Mouse (Mus musculus) T-cell, adult 66 days (primary cell): ENCODE measurements around the gene Olfr683. TPM values are rescaled to one million over a fixed set of nuclear protein-coding genes. Genes with fewer than 3 reads are reported as not detected.

Experiments
- total RNA-seq, 2 experiments: library from RNA; stranded (reverse); gene quantifications; 3 replicates in 1 of 2; 4 replicates in 1 of 2; pipeline ENCODE4 v1.2.4; 2023

Gene Olfr683
- not detected for total RNA-seq

GRCm38 (mm10) chr7:105146912-105147311 is at the start of gene Olfr683:
Gene Olfr683 (minus strand): TSS chr7:105147012.

GRCm38 (mm10) chr7:105185912-105186311 is 39.1 kb upstream of the Olfr683 start, which contains the start of gene Olfr685:
Gene Olfr685 (minus strand): TSS chr7:105186012.

GRCm38 (mm10) chr7:105163553-105163952 is 16.7 kb upstream of the Olfr683 start, which contains the start of gene Olfr684:
Gene Olfr684 (minus strand): TSS chr7:105163653.

GRCm38 (mm10) chr7:105116536-105116935 is 30.3 kb downstream of the Olfr683 start, which contains the start of gene Olfr681:
Gene Olfr681 (plus strand): TSS chr7:105116836.

GRCm38 (mm10) chr7:105092717-105093116 is 54.1 kb downstream of the Olfr683 start, which contains the start of gene Olfr680-ps1:
Gene Olfr680-ps1 (minus strand): TSS chr7:105092817.

Other genes starting within 250 kb of the Olfr683 start
- gene Olfr667, start 225.5 kb downstream of the Olfr683 start, total RNA-seq, result not detected
- not detected for gene Olfr668, start 219.0 kb downstream of the Olfr683 start, total RNA-seq
- not detected for gene Olfr669, start 212.8 kb downstream of the Olfr683 start, total RNA-seq
- gene Olfr670, start 184.4 kb downstream of the Olfr683 start, total RNA-seq, result not detected
- gene Olfr671, start 167.9 kb downstream of the Olfr683 start, total RNA-seq, result not detected
- gene Olfr672, start 145.0 kb downstream of the Olfr683 start, total RNA-seq, result not detected
- not detected for gene Olfr675, start 118.6 kb downstream of the Olfr683 start, total RNA-seq
- not detected for gene Olfr676, start 114.3 kb downstream of the Olfr683 start, total RNA-seq
- gene Olfr677, start 95.6 kb downstream of the Olfr683 start, total RNA-seq, result not detected
- not detected for gene Olfr678, start 82.5 kb downstream of the Olfr683 start, total RNA-seq
- gene Olfr679, start 65.8 kb downstream of the Olfr683 start, total RNA-seq, result not detected
- not detected for gene Olfr680-ps1, start 54.2 kb downstream of the Olfr683 start, total RNA-seq
- gene Olfr681, start 30.2 kb downstream of the Olfr683 start, total RNA-seq, result not detected
- not detected for gene Olfr684, start 16.6 kb upstream of the Olfr683 start, total RNA-seq
- gene Olfr685, start 39.0 kb upstream of the Olfr683 start, total RNA-seq, result not detected
- not detected for gene Olfr686, start 60.5 kb upstream of the Olfr683 start, total RNA-seq
- not detected for gene Olfr688, start 141.1 kb upstream of the Olfr683 start, total RNA-seq
- not detected for gene Olfr689, start 164.2 kb upstream of the Olfr683 start, total RNA-seq
- not detected for gene Olfr690, start 187.1 kb upstream of the Olfr683 start, total RNA-seq
- not detected for gene Olfr691, start 195.3 kb upstream of the Olfr683 start, total RNA-seq
- not detected for gene Olfr692, start 221.2 kb upstream of the Olfr683 start, total RNA-seq
- gene Gm5901, start 228.0 kb upstream of the Olfr683 start, total RNA-seq, result not detected